Mouse (Mus musculus) monocyte, adult 5-6 weeks (primary cell): ENCODE measurements around the gene Safb2. TPM values are rescaled to one million over a fixed set of nuclear protein-coding genes. Genes with fewer than 3 reads are reported as not detected.
A peak's percentile ranks its signal among the peaks of the same experiment; 100 is the strongest.
"Not testable (repeated sequence)": the region's sequence is repeated elsewhere in the genome, so short reads cannot be mapped to it uniquely, and the experiment has no call there.

ENCODE experiments used
- ATAC-seq: fragments of 153-309, 156-312 bp; replicated peaks from 2 replicates; pipeline ENCODE4 v1.8.0; 2017; ENCODE audit warnings: mild to moderate bottlenecking; ENCODE audit not compliant: low TSS enrichment, insufficient number of reproducible peaks, severe bottlenecking, poor library complexity, low FRiP score
- total RNA-seq: library from RNA; stranded (forward); fragments of 200-1000, 200-491, 200-594 nt; gene quantifications from 3 replicates; pipeline ENCODE4 v1.2.3, GENCODE M21; 2017

Safb2 gene
- 191 to 318 TPM (median 246 TPM) in 3 replicates for total RNA-seq

DNA sequence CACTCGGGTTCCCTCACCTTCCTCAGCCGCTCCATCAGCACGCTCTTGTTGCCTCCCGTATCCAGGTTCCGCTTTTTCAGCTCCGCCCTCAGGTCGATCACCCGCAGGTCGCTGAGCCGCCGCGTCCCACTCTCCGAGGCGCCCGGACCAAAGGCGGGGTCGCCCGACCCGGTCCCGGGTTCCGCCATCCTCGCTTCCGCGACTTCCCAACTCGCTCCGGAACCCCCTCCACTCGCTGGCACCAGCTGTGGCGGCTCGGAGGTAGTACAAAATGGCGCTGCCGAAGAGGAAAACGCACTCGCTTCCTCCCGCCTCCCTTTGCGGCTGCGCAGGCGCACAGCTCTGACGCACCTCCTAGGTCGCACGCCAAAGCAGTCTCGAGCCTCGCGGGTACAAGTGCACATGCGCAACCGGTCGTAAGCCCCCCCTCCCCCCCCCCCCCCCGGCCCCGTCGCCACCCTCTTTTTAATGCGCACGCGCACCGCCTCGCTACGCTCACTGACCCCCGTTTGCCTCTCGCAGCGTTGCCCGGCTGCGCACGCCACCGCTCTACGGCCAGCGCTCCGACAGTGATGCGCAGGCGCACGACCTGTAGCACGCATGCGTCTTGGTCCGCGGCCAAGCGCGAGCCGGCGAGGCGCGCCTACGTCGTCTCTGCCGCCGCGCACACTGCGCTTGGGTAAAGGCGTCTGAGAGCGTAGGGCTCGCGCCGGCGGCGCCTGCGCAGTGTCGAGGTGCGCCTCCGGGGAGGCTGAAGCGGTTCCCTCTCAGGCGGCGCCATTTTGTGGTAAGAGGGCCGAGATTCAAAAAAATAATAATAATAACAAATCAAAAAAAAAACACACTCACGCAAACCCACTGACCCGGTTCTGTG lies at the start of gene Safb2, which contains the start of gene Safb:
Gene Safb2 (minus strand): TSS at position 329 of the 874 bp plus-strand sequence.
Gene Safb (plus strand): TSS at position 569 of the 874 bp plus-strand sequence.
- ATAC-seq = peak; percentile 79

DNA sequence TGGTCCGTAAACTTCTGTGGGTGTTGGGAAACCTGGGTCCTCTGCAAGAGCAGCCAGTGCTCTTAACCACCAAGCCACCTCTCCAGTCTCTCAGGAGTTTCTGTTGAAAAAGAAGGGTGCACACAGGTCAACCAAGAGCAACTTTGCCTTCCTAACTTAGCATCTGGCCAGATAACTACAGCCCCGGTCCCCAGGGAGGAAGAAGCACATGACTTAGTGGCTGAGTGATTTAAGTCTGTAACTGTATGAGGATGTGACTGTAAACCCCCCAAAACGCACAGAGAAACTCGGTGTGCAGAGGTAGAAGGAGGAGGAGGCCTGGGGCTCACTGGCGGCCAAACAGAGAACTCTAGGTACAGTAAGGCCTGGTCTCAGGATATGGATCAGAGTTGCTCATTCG lies 49.6 kb upstream of the Safb2 start:
- ATAC-seq = no peak

DNA sequence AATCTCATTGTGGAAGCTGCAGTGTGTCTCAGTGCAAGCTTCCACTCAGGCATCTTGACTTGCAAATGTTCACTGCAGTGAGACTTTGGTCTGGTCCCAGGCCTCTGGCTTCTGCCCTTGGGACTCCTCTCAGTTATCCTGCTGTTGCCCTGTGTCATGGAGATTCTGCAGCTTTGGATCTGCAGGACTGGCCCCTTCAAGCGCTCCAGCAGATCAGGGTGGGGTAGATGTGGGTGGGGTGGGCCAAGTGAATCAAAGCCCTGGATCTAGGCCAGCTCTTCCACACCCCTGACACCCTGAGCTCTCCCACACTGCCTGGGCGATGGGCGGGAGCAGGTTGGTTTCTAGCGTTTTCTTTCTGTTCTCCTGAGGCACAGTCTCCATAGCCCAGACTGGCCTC lies 47.4 kb upstream of the Safb2 start:
- ATAC-seq = no peak

DNA sequence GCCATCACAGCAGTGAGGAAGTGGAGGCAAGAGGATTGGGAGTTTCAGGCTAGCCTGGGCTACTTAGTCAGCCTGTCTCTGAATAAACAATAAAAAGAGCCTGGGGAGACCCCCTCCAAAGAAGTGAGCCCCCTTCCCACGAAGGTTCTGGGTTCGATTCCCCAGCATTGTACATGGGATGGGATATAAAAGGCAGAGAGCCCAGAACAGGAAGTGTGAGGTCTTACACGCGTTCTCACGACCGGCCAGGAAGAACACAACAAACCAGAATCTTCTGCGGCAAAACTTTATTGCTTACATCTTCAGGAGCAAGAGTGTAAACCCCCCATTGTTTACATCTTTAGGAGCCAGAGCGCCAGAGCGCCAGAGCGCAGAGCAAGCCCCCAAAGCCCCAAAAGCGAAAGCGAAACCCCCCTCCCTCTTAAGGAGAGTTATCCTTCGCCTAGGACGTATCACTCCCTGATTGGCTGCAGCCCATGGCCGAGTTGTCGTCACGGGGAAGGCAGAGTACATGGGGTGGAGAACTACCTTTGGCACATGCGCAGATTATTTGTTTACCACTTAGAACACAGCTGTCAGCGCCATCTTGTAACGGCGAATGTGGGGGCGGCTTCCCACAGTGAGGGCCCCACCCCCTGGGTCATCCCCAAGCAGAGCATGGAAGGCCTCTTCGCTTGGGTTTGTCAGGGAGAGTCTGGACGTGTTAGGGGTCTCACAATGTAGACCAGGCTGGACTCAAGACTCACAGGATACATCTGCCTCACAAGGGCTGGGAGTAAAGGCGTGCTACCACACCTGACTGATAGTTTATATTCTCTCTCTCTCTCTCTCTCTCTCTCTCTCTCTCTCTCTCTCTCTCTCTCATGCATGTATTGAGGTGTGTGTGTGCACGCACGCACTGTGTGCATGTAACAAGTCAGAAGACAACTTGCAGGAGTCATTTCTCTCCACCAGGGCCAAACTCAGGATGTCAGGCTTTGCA lies 45.7 kb upstream of the Safb2 start:
- not testable (repeated sequence) for ATAC-seq

DNA sequence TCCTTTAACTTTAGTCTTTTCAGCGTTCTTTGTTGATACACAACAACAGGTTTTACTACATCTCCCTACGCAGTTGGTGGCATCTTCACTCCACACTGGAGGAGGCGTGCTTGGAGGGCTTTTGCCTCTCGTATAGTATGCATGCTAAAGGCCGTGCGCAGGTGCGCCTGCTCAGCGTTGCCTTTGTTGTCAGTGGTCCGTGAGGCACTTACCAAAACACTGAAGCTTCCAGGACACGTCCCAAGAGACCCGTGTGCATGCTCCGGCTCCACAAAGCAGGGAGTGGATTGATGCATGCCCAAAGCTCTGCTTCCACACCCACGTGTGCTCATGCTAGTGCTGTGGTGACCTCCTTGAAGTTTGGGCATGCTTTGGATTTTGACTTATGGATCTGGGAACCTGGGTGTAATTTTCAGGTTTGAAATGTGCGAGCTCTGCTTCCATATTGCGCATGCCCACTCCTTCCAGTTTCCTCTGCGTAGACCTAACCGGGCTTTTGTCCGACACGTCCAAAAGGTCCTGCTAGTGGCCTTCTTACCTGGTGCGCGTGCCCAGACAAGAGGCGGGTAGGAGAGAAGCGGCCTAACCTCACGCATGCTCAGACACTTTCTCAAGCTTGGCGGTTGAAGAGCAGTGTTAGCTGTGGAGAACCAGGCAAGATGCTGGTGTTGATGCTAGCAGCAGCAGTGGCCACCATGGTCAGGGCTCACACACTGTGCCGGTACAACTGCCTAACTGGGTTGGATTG lies 43.3 kb upstream of the Safb2 start, which contains the start of gene Catsperd:
Gene Catsperd (plus strand): TSS at position 614 of the 748 bp plus-strand sequence.
- ATAC-seq = no peak

DNA sequence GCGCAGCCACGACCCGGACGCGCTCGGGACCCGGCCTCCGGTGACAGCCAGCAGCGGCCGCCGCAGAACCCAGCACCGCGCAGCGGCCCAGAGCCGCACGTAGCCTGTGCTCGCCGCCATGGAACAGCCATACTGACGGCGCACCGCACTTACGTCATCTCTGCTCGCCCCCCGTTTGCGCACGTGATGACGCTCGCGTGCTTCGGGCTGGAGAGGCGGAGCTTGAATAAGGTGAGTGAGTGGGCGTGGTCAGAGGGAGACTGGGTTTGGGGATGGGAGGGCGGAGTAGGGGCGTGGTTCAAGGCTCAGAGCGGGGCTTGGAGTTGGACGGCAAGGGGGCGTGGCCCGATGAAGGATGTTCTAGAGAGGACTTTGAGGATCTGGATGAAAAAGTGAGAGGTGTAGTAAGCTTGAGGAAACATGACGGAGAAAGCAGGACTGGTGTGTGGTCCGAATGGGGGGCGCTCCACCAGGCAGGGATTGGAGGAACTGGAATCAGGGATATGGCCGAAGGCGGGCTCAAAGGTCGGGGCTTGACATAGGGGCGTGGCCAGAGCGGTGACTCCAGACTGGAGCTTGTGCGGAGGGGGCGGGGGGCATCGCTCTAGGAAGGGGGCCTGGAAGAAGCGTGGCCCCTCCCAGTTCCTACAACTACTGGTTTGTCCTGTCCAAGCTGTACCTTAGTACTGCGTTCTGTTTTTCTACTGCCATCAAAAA lies 42.5 kb upstream of the Safb2 start, which contains the start of gene Lonp1:
Gene Lonp1 (minus strand): TSS at position 134 of the 717 bp plus-strand sequence.
- ATAC-seq = peak; percentile 91

DNA sequence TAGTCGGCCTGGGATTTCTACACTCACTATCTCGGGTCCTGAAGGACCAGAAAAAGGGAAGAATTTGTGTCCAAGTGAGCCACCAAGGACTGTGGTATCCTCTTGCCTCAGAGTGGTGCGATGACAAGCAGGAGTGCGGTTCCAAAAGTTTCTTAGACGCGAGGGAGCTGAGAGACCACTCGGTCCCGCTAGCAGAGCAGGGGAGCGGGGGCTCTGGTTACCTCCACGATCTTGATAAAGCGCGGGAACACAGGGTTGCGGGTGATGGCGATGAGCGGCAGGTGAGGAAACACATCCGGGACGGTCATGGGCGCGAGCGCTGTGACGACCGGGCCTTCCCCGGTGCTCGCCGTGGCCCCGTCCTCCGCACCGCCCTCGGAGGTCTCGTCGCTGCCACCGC lies 41.9 kb upstream of the Safb2 start:
- ATAC-seq = no peak

DNA sequence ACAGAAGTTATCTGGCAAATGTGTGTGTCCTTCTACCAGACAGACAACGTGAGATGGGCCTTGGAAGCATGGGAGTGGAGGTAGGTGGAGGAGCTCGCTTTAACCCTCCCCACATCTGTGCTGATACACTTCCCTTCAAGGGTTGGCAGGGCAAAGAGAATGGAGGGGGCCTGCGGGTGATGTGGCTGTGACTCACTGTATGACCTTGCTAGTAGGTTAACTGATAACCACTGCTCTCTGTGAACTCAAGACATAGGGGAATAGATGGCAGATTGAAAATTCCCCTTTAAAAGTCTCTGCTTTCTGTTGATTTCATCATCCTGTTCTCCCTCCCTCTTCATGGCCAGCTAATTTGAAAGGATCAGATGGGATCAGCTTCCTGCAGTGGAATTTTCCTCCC lies 41.1 kb upstream of the Safb2 start:
- no peak for ATAC-seq

DNA sequence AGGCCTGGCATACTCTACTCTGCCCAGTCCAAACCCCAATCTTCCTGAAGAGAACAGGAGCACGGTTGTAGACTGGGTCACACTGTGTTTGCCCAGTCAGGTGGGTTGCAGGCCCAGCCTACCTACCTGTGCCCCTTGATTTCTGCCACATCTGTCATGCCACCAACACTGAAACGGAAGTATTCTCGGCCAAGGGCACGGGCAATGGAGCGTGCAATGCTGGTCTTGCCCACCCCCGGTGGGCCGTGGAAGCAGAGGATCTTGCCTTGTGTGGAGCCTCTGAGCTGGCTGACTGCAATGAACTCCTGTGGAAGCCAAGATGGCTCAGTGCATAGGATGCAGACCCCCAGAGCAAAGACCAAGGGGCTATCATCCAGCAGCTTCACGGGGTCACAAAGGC lies 33.2 kb upstream of the Safb2 start:
- ATAC-seq = no peak

DNA sequence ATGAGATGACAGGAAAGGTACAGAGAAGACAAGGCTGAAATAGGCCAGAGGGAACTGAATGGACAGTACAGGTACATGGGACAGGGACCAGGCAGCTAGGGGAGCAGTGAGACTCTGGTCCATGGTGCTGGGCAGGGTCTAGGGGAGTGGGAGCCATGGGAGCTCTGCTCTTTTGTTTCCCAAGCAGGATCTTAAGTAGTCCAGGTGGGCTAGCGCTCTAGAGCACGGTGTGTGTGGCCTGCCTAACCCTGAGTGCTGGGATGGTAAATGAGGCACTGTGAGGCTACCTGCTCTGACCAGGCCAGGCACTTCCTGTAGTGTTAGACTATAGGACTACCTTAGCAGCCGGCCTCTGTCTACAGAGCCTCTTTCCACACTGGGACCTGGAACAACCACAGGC lies 32.3 kb upstream of the Safb2 start:
- no peak for ATAC-seq

DNA sequence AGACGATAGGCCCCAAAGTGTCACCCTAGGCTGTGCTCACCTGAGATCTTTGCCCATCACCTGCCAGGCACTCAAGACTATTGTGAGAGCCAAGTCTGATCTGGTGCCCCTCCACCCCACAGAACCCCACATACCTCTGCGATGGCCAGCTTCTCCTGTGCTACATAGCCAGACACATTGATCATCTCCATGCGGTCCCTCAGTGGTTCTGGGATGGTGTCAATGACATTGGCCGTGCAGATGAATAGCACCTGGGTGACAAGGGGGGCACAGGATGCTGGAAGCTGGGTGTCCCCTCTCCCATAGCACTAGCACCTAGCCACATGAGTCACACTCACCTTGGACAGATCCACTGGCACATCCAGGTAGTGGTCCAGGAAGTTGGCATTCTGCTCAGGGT lies 31.4 kb upstream of the Safb2 start:
- no peak for ATAC-seq

DNA sequence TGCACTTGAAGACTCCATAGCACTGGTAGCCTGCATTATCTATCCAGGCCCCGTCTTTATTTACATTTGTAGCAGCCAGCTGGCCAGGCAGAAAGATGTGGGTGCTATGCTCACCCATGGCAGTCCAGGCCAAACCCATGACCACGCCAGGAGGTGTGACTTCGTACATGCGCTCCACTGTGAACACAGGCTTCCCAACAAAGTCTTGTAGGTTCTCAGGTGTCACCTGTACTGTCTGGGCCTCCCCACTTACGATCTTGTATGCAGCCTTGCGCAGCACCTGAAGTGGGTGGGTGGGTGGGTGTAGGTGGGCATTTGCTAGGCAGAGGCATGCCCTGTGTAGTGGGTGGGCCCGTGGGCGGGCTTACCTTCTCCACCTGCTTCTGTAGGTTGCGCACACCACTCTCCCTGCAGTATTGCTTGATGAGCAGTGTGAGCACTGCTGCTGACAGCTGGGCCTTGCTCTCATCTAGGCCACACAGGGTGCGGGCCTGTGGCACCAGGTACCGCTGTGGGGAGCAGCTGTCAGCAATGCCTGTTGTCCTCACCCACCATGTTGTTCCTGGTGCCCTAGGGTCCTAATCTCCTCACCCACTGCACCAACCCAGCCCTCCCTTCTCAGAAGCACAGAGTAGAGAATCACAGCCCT lies 30.9 kb upstream of the Safb2 start:
- no peak for ATAC-seq

DNA sequence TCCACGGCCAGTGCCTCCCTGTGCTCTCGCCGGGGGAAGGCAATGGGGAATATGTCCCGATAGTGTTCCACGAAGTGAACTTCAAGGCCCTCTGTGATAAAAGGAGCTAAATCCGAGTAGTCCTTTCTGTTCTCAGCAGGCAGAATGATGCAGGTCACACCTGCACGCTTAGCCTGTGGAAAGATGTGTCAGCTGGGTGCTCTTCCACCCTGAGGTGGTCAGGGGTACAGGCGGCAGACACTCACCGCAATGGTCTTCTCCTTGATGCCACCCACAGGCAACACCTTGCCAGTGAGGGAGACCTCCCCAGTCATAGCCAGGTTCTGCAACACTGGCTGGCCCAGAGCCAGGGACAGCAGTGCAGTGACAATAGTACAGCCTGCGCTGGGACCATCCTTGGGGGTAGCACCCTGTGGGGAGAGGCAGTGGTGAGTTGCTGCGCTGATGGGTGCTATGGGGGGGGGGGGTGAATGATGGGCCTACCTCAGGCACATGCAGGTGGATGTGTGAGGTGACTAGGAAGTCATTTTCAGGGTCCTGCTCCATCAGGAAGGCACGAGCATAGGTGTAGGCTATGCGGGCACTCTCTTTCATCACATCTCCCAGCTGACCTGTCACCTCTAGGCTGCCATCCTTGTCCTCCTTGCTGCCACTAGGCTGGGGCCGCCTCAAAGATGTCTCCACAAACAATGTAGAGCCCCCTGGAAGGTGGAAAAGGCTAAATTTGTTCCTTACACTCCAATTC lies 30.2 kb upstream of the Safb2 start:
- no peak for ATAC-seq

DNA sequence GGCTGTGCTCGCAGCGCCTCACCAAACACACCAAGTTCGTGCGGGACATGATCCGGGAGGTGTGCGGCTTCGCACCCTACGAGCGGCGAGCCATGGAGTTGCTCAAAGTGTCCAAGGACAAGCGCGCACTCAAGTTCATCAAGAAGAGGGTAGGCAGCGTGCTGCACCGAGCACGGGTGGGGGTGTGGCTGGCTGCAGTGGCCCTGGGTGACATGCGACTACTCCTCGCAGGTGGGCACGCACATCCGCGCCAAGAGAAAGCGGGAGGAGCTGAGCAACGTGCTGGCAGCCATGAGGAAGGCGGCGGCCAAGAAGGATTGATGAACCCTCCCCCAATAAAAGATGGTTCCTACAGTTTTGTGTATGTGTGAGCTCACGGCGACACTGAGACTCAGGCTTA lies 29.5 kb upstream of the Safb2 start:
- ATAC-seq = not testable (repeated sequence)

DNA sequence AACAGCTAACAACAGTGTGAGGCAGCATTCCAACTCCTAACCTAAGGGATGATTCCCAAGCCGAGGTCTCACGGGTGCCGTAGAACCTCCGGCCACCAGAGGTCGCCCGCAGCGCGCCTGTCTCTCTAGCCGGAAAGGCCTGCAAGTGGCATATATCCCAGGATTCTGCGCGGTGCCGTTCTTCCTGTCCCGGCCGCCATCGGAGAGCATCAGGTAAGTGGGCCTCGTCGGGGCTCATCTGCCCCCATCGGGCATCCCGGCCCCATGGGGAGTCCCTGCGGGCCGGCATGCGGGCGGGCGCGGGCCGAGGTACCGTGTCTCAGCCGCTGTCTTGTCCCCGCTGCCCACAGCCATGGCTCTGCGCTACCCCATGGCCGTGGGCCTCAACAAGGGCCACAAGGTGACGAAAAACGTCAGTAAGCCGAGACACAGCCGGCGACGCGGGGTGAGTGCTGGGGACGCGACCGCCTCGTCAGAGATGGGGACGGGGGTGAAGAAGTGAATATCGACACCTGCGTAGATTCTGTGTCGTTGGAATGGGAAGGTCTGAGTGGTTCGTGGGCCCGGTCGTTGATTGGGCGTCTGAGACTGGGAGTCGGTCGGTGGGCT lies 29.0 kb upstream of the Safb2 start, which contains the start of gene Rpl36:
Gene Rpl36 (plus strand): TSS at position 181 of the 609 bp plus-strand sequence.
- ATAC-seq = peak; percentile 75

DNA sequence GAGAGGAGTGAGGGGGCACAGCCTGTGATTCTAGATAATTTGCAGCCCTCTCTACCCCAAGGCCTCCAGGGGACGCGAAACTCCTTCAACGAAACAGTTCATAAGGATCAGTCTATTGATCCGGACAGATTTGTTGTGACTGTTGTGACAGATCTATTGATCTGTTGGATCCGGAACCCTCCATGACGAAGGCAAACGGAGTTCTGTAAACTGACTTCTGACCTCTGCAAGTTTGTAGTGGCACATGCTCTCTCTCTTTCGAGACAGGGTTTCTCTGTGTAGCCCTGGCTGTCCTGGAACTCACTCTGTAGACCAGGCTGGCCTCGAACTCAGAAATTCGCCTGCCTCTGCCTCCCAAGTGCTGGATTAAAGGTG lies 28.2 kb upstream of the Safb2 start:
- ATAC-seq = not testable (repeated sequence)
